Comparison of ENCODE assay signal across 8 mouse cellular contexts in the genomic region with DNA sequence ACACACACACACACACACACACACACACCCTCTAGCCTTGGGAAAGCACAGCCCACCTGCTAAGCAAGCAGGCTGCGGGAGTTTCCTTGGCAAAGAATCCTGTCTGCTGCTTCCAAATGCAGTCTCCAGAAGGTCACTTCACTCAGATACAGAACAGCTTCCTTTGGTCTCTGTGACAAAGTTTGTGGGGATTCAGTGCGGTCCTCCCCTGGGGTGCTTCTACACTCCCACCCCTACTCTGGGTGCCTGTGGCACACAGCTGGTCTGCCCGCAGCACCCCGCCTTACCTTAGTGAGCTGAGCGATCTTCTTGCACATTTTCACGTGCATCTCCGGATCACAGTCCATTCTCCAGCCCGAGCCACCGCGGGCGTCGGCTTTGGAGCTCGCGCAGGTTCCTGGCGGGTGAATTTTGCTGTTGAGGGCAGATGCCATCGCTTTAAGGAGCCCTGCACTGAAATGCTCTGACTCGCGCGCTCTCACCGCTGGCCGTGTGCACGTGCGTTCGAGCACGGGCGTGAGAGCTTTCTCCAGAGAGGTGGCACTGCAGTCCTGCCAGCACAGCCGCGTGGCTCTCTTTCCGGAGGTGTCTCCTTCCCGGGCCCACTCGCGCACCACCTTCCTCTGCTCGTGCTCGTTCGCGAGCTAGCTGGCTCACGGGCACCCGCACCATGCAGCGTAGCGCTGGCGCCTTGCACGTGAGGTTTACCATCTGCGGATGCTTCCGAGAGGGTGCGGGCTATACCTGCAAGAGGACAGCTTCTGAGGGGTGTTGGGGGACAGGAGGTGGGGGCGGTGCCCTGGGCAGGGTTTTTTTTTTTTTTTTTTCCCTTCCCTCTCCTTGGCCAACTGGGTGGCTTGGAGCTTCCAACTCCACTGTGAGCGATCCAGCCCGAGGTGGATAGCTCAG. TPM values are rescaled to one million over a fixed set of nuclear protein-coding genes. Genes with fewer than 3 reads are reported as not detected.
DNase-seq lines count a peak whose midpoint lies in the region; ATAC-seq and TF ChIP-seq lines count a peak whose summit lies in the region.

A gene (minus strand): TSS at position 809 of the 909 bp plus-strand sequence.

- H3K9me3 ChIP-seq in forebrain, postnatal 0 days (ENCODE audit: low read length) = no peaks in the 10 kb centered on the region
- no peaks in the 10 kb centered on the region for H3K9me3 ChIP-seq in intestine, embryonic 15.5 days

- WGBS in forebrain, postnatal 0 days = 1% methylated on average over 48 of the region's 48 CpGs
- WGBS in intestine, embryonic 15.5 days = under 1% methylated on average over 48 of the region's 48 CpGs

- H3K27me3 ChIP-seq in forebrain, postnatal 0 days (ENCODE audit: insufficient read depth, low read length) = no peaks in the 10 kb centered on the region
- H3K27me3 ChIP-seq in intestine, embryonic 15.5 days (replicated peaks) = 0 out of 2 replicates have a peak, but pooled peaks cover 6% of the 10 kb centered on the region

- peak within 1 kb of the TSS; percentile 60 for H3K27ac ChIP-seq in forebrain, postnatal 0 days (ENCODE audit: low read depth, low read length)
- H3K27ac ChIP-seq in intestine, embryonic 15.5 days = no peak within 1 kb of the TSS

- 0 out of 2 replicates have a peak, but pooled peaks cover 5% of the 10 kb centered on the region for H3K4me1 ChIP-seq in forebrain, postnatal 0 days (ENCODE audit: insufficient read depth)
- H3K4me1 ChIP-seq in intestine, embryonic 15.5 days (replicated peaks) = peaks cover 3% of the 10 kb centered on the region; the same call in 1 of the 2 replicates

- peak; percentile 40 for DNase-seq in WW6 (ENCODE audit: low read depth, low spot score)
- peak; percentile 80 to 81 for DNase-seq in cerebellum, adult 18-20 months
- peak; percentile 86 for DNase-seq in forebrain, postnatal 0 days
- DNase-seq in left cerebral cortex, adult 9 months (ENCODE audit: low spot score in 2 of 2) = peak; percentile 62 to 82
- DNase-seq in lung, postnatal 4 days = peak; percentile 19 to 35
- peak; percentile 46 for DNase-seq in retina, postnatal 7 days (ENCODE audit: low read depth, low spot score)
- DNase-seq in c-Kit-positive CD71-positive TER-119-positive erythroid progenitor cells, embryonic 14.5 days (ENCODE audit: low spot score) = no peak

- peak within 1 kb of the TSS; percentile 56 for H3K4me3 ChIP-seq in forebrain, postnatal 0 days (ENCODE audit: low read depth, low read length)
- peak within 1 kb of the TSS; percentile 61 for H3K4me3 ChIP-seq in intestine, embryonic 15.5 days (replicated peaks)

- TF ChIP-seq CTCF in forebrain, postnatal 0 days (IDR thresholded peaks at IDR 0.05; ENCODE audit: low read depth) = peak; percentile 21; the same call in 1 of the 2 replicates

- peak; percentile 95 for ATAC-seq in forebrain, postnatal 0 days
- peak; percentile 90 for ATAC-seq in intestine, embryonic 15.5 days

- H3K9ac ChIP-seq in forebrain, postnatal 0 days = peak within 1 kb of the TSS; percentile 66
- H3K9ac ChIP-seq in intestine, embryonic 15.5 days = peak within 1 kb of the TSS; percentile 48

- H3K36me3 ChIP-seq in forebrain, postnatal 0 days (ENCODE audit: insufficient read depth) = no peaks in the 10 kb centered on the region
- no peaks in the 10 kb centered on the region for H3K36me3 ChIP-seq in intestine, embryonic 15.5 days

- peak within 1 kb of the TSS; percentile 72 for H3K4me2 ChIP-seq in forebrain, postnatal 0 days (ENCODE audit: low read depth)
- peak within 1 kb of the TSS; percentile 99 for H3K4me2 ChIP-seq in intestine, embryonic 15.5 days (replicated peaks)

RNA-seq across cellular contexts. Expression of the gene that starts here (rescaled TPM):
- 8.5 and 8.9 TPM in 2 replicates for total RNA-seq in forebrain, postnatal 0 days (2014; rRNA removed)
- 5.7 and 8.0 TPM in 2 replicates for polyA plus RNA-seq in forebrain, postnatal 0 days (2015; fragmentation: Nextera tagmentation; extraction: Ambion mirVana)
- polyA plus RNA-seq in intestine, embryonic 15.5 days (2015; fragmentation: Nextera tagmentation; extraction: Ambion mirVana) = 2.9 and 3.3 TPM in 2 replicates
